Mouse (Mus musculus) macrophage (primary cell): Measurements from ENCODE around the gene 6820408C15Rik. TPM values are rescaled to one million over a fixed set of nuclear protein-coding genes. Genes with fewer than 3 reads are reported as not detected.

Source experiments
- H3K27ac ChIP-seq: fragments of 350-480 bp; formaldehyde crosslinking; 2 replicates; pipeline ENCODE4 v1.9.0; 2021
- H3K36me3 ChIP-seq: fragments of 350-480 bp; formaldehyde crosslinking; 2 replicates; pipeline ENCODE4 v1.9.0; 2021; ENCODE audit errors: inconsistent target
- H3K4me3 ChIP-seq: fragments of 350-480 bp; formaldehyde crosslinking; 2 replicates; pipeline ENCODE4 v1.9.0; 2021; ENCODE audit errors: inconsistent target
- H3K79me2 ChIP-seq: fragments of 350-480 bp; formaldehyde crosslinking; 2 replicates; pipeline ENCODE4 v1.9.0; 2021; ENCODE audit errors: inconsistent target
- WGBS: methylation state at CpG from one replicate; pipeline ENCODE4 v1.1.7; 2026; ENCODE audit warnings: inconsistent platforms; ENCODE audit not compliant: missing documents; 5-methylcytosine and 5-hydroxymethylcytosine counted together
- polyA plus RNA-seq: library from polyadenylated mRNA; stranded (reverse); fragments of 250-400 nt; gene quantifications from 3 replicates; pipeline ENCODE4 v1.2.4, GENCODE M21; 2018; ENCODE audit warnings: inconsistent platforms
- total RNA-seq, 78 experiments: library from RNA; depleted of rRNA; stranded (reverse); fragments of 250-400 nt; gene quantifications; 1 replicate in 9 of 78; 2 replicates in 24 of 78; 3 replicates in 43 of 78; 4 replicates in 2 of 78; pipeline ENCODE4 v1.2.4; 2018; ENCODE audit warnings: inconsistent platforms in 56 of 78

6820408C15Rik gene
- total RNA-seq (2018; cell fraction: chromatin; rRNA removed), result not detected
- total RNA-seq (2018; cell fraction: cytosol; rRNA removed), result not detected
- not detected for total RNA-seq (2018; cell fraction: nucleus; rRNA removed)
- not detected in 3 replicates for polyA plus RNA-seq

GRCm38 (mm10) chr2:152415287-152415686 is at the start of gene 6820408C15Rik:
Gene 6820408C15Rik (plus strand): TSS chr2:152415587.
- Histone ChIP-seq H3K4me3 (no peak within 1 kb of the TSS; the same call in 1 of the 2 replicates), H3K27ac (no peak within 1 kb of the TSS), H3K79me2 (no peaks in the 10 kb centered on the region), H3K36me3 (no peaks in the 10 kb centered on the region)
- WGBS, result 55% methylated on average over 4 of the region's 4 CpGs

GRCm38 (mm10) chr2:152367917-152368316 is 47.5 kb upstream of the 6820408C15Rik start:
- no peak overlapping the region for H3K27ac ChIP-seq
- no peak overlapping the region for H3K4me3 ChIP-seq
- H3K79me2 ChIP-seq, result no peaks in the 10 kb centered on the region
- WGBS, result 93% methylated on average over 5 of the region's 5 CpGs
- no peaks in the 10 kb centered on the region for H3K36me3 ChIP-seq

GRCm38 (mm10) chr2:152368532-152369140 is 46.8 kb upstream of the 6820408C15Rik start:
- H3K79me2 ChIP-seq, result no peaks in the 10 kb centered on the region
- WGBS, result 43% methylated on average over 14 of the region's 14 CpGs
- H3K27ac ChIP-seq, result no peak overlapping the region
- H3K4me3 ChIP-seq, result no peak overlapping the region
- H3K36me3 ChIP-seq, result no peaks in the 10 kb centered on the region

- no peaks in the 10 kb centered on the region for H3K36me3 ChIP-seq
- H3K27ac ChIP-seq, result no peak overlapping the region
- H3K4me3 ChIP-seq, result no peak overlapping the region
- H3K79me2 ChIP-seq, result no peaks in the 10 kb centered on the region
- WGBS, result 26% methylated on average over 7 of the region's 7 CpGs
Observed at GRCm38 (mm10) chr2:152372104-152372503, 43.3 kb upstream of the 6820408C15Rik start.

GRCm38 (mm10) chr2:152372661-152373060 is 42.7 kb upstream of the 6820408C15Rik start:
- Histone ChIP-seq H3K36me3 (no peaks in the 10 kb centered on the region), H3K4me3 (no peak overlapping the region), H3K27ac (no peak overlapping the region), H3K79me2 (no peaks in the 10 kb centered on the region)
- WGBS, result 73% methylated on average over 4 of the region's 4 CpGs

GRCm38 (mm10) chr2:152373547-152373946 is 41.8 kb upstream of the 6820408C15Rik start:
- no peaks in the 10 kb centered on the region for H3K79me2 ChIP-seq
- H3K36me3 ChIP-seq, result no peaks in the 10 kb centered on the region
- no peak overlapping the region for H3K4me3 ChIP-seq
- no peak overlapping the region for H3K27ac ChIP-seq
- 50% methylated on average over 9 of the region's 9 CpGs for WGBS

GRCm38 (mm10) chr2:152375652-152376344 is 39.6 kb upstream of the 6820408C15Rik start:
- Histone ChIP-seq H3K79me2 (no peaks in the 10 kb centered on the region), H3K27ac (no peak overlapping the region), H3K36me3 (no peaks in the 10 kb centered on the region), H3K4me3 (no peak overlapping the region)
- 50% methylated on average over 21 of the region's 21 CpGs for WGBS

- WGBS, result 18% methylated on average over 11 of the region's 16 CpGs
- no peak within 1 kb of the TSS for H3K27ac ChIP-seq
- H3K4me3 ChIP-seq, result no peak within 1 kb of the TSS
- no peaks in the 10 kb centered on the region for H3K79me2 ChIP-seq
- no peaks in the 10 kb centered on the region for H3K36me3 ChIP-seq
Observed at GRCm38 (mm10) chr2:152376345-152376741, 39.0 kb upstream of the 6820408C15Rik start, which contains the start of gene Nrsn2. Gene Nrsn2 (minus strand): TSS chr2:152376638.

GRCm38 (mm10) chr2:152384191-152384590 is 31.2 kb upstream of the 6820408C15Rik start:
- Histone ChIP-seq H3K79me2 (no peaks in the 10 kb centered on the region), H3K36me3 (no peaks in the 10 kb centered on the region)
- WGBS, result 96% methylated on average over 4 of the region's 4 CpGs

GRCm38 (mm10) chr2:152392786-152393185 is 22.6 kb upstream of the 6820408C15Rik start:
- Histone ChIP-seq H3K79me2 (no peaks in the 10 kb centered on the region), H3K27ac (no peak overlapping the region), H3K4me3 (no peak overlapping the region), H3K36me3 (no peaks in the 10 kb centered on the region)
- WGBS, result 32% methylated on average over 3 of the region's 3 CpGs

More at GRCm38 (mm10) chr2:152384191-152384590, 31.2 kb upstream of the 6820408C15Rik start:
- Histone ChIP-seq H3K27ac (no peak overlapping the region), H3K4me3 (no peak overlapping the region)

GRCm38 (mm10) chr2:152393225-152394017 is 22.0 kb upstream of the 6820408C15Rik start:
- Histone ChIP-seq H3K27ac (no peak overlapping the region), H3K4me3 (no peak overlapping the region), H3K36me3 (no peaks in the 10 kb centered on the region), H3K79me2 (no peaks in the 10 kb centered on the region)
- WGBS, result 86% methylated on average over 9 of the region's 9 CpGs

- no peak overlapping the region for H3K4me3 ChIP-seq
- WGBS, result 90% methylated on average over 13 of the region's 13 CpGs
- H3K36me3 ChIP-seq, result no peaks in the 10 kb centered on the region
- H3K79me2 ChIP-seq, result no peaks in the 10 kb centered on the region
- H3K27ac ChIP-seq, result no peak overlapping the region
Observed at GRCm38 (mm10) chr2:152395271-152395920, 20.0 kb upstream of the 6820408C15Rik start.

GRCm38 (mm10) chr2:152396110-152397003 is 19.0 kb upstream of the 6820408C15Rik start:
- Histone ChIP-seq H3K36me3 (no peaks in the 10 kb centered on the region), H3K4me3 (no peak overlapping the region), H3K27ac (no peak overlapping the region), H3K79me2 (no peaks in the 10 kb centered on the region)
- WGBS, result 6% methylated on average over 46 of the region's 46 CpGs
